Mouse (Mus musculus) stomach, postnatal 0 days (tissue): ENCODE data around the gene Kbtbd8.

Experiments used
- CTCF ChIP-seq: IDR thresholded peaks from 2 replicates; pipeline ENCODE4 v1.5.1; 2016; ENCODE audit warnings: antibody characterized with exemption, low read depth, mild to moderate bottlenecking, moderate library complexity
- EP300 ChIP-seq: optimal IDR thresholded peaks from 2 replicates; pipeline ENCODE3; 2016; ENCODE audit warnings: antibody characterized with exemption

DNA sequence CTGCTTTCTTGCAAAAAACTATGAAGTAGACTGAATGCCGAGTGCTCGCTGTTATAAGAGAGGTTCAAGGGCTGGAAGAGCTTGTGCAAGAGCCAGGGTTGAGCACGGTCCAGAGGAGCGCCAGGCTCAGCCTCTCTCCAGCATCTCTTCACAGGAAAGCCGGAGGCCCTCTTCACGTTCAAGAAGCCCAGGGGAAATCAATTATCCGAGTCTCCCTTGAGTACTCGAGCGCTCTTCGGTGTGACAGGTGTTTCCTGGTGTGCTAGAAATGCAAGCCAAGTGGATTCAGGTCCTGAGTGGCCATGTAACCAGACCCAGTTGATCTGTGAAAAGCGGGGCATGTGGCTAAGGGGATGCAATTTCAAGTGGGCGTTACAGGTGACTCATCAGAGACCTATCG is at the start of gene Kbtbd8:
- TF ChIP-seq CTCF (no peak), EP300 (no peak)
